Mouse (Mus musculus) liver, postnatal 0 days (tissue): ENCODE data around the gene St6galnac3.

Experiments
- CTCF ChIP-seq: sonication (generic); IDR thresholded peaks from 2 replicates; pipeline ENCODE4 v1.5.1; 2016; ENCODE audit warnings: antibody characterized with exemption, low read depth
- EP300 ChIP-seq: IDR thresholded peaks from 2 replicates; pipeline ENCODE4 v1.6.1; 2016; ENCODE audit warnings: antibody characterized with exemption, low read depth, mild to moderate bottlenecking

DNA sequence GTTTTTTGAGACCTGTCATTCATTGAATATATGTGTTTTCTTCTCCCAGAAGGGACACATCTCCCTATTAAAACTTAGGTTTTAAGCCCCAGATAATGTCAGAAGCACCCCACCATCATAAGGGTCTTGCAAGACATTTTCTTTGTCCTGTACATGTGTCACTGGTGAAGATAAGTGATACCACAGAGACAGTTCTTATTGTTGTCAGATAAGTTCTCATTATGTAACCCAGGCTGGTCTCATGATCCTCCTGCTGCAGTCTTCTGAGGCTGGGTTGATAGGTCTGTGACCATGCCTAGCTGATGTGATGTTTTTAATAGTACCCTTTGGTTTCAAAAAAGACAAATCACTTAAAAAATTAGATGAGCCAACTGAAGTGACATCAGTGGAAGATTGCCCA, 40.2 kb upstream of the St6galnac3 start:
- TF ChIP-seq CTCF (no peak), EP300 (no peak; the same call in 1 of the 2 replicates)
